Mouse (Mus musculus) lung, adult 2 months (tissue): ENCODE results near the gene Fam120a.

ENCODE experiments used
- CTCF ChIP-seq: fragments of 200-500 bp; IDR thresholded peaks from 2 replicates; pipeline ENCODE4 v1.5.1; 2011; ENCODE audit warnings: mild to moderate bottlenecking, low read length, control low read depth; ENCODE audit not compliant: insufficient read depth
- POLR2A ChIP-seq: fragments of 200-500 bp; IDR thresholded peaks from 2 replicates; pipeline ENCODE4 v1.6.1; 2011; ENCODE audit warnings: low read depth, mild to moderate bottlenecking, control low read depth, low read length, borderline replicate concordance; ENCODE audit errors: extremely low read depth

- no peak for TF ChIP-seq POLR2A
- TF ChIP-seq CTCF, result no peak
Measured at GRCm38 (mm10) chr13:48965559-48966525, 2.0 kb downstream of the Fam120a start.
